Mouse (Mus musculus) spleen, adult 12 weeks (tissue): ENCODE measurements at regions not wholly inside any gene's neighbourhood (a gene's known extent, or its start where the extent isn't known, plus 50 kb on each side); places are given as distances from the start of the nearest gene placed in this dataset.

Source experiments
- DNase-seq: peaks from one replicate; pipeline ENCODE4 v3.0.0; 2022; ENCODE audit warnings: low spot score

DNA sequence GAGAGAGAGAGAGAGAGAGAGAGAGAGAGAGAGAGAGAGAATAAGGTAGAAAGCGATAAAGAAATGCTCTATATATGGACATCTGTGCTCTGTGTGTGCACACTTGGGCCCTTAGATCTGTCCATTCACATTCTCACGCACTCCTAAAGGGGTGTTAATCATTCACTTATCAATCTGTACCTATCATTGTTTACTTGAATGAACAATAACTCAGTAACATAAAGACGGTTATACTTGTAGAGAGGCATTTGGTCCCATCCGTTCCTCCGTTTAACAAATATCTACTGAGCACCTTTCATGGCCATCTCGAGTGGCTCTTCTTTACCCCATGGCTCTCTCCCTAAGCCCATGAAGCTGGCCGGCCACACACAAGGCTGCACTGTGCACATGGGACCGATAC lies 114.3 kb upstream of the Cpm start:
- DNase-seq: no peak

DNA sequence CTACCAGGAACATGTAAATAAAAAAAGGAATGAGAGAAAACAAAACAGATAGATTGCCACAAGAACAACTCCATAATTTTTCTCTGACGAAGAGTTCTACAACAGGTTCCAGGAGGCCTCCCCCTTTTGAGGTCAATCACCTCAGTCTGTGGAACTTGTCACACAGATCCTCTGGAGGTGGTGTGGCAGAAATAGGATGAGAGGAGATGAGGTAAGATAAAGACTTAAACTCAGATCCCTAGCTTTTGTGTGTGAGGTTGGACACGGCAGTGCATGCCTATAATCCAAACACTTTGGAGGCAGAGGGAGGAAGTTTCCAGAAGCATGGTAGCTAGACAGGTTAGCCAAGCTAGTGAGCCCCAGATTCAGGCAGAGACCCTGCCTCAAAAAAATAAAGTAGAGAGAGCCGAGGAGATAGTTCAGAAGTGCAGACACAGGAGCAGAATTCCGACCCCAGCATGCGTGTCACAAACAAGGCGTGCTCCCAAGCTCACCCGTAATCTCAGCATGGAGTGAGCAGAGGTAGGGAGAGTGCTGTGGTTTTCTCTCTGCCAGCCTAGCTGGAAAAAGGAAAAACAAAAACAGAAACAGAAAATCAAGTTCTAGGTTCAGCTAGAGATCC lies 115.3 kb upstream of the Cpm start:
- no peak for DNase-seq

DNA sequence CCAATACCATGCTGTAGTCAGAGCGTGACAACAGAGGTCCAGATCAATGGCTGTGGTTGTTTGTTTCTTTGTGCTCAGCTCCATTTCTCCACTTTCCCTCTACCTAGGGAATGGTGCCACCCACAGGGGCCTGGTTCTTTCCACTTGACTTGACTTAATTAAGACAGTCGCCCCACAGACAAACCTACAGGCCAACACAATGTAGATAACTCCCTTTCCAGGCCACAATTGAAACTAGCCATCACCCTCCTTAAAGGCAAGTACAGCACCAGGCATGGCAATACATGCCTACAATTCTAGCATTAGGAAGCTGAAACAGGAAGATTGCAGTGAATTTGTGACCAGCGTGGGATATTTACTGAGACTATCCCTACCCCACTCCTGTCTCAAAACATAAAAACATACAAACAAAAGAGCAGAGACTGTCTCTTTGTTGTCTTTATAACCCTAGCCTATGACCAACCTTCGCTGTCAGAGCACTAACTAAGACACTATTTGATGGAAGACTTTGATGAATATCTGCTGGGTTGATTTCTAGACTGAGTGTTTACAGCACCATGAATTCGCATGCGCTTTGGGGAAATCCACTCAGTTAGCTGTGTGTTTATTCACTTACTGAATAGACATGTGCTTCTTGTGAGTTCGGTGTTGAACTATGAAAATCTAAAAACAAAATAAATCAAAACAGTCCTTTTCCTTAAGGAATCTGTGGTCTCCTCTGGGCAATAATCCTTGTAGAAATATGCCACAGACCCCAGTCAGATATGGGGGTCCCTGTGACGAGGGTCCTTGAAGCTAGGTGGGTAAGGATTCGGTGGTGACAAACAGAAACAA lies 116.7 kb upstream of the Cpm start:
- DNase-seq: no peak

DNA sequence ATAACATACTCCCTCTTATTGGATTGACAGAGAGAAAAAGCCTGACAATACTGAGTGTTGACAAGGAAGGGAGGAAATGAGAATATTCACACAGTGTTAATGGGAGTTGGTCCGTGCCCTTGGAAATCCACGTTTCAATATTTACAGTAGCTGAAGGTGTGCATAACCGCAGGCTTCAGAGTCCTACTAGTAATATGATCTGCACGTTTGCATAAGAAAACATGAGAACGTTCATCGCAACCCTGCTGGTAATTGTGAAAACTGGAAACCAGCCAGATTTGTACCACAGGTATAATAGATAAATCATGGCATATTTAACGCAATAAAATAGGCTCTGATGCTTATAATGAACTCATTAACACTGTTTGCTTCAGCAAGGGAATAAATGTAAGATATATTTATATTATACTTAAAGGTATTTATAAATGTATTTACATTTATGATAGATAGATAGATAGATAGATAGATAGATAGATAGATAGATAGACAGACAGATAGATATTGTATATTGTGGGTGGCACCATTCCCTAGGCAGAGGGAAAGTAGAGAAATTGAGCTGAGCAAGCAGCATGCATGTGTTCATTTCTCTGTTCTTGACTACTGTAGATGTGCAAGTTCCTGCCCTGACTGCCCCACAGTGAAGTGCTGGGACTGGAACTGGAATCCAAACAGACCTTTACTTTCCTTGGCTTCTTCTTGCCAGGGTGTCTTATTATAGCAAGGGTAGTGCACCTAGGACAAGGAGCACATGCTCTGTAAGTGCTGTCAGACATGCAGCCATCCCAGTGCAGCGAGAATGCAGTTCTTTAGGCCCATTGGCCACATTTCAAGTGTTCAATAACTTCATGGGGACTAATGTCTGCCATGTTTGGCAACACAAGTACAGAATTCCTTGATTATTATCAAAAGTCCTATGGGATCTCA lies 117.6 kb upstream of the Cpm start:
- DNase-seq: no peak

DNA sequence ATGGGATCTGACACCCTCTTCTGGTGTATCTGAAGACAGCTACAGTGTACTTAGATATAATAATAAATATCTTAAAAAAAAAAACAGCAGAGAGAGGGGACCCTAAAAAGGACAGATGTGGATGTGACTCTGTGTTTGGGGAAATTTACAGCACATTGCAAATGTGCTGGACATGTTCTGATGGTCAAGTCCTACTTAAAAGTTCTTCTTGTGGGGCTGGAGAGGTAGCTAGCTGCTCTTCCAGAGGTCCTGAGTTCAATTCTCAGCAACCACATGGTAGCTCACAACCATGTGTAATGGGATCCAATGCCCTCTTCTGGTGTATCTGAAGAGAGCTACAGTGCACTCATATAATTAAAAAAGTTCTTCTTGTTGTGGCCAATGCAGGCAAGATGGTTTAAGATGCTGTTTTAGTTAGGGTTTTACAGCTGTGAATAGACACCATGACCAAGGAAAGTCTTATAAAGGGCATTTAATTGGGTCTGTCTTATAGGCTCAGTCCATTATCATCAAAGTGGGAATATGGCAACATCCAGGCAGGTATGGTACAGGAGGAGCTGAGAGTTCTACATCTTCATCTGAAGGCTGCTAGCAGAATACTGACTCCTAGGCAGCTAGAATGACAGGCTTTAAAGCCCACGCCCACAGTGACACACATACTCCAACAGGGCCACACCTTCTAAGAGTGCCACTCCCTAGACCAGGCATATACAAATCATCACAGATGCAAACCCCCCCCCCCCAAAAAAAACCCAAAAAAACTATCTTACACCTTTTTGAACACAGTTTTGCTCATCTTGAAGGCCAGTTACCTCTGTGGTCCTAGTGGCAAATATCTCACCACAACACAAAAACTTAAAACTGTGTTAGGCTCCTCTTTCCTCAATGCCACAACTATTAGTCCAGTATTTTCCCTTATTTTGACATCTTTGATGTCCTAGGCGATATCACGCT lies 118.5 kb upstream of the Cpm start:
- no peak for DNase-seq

DNA sequence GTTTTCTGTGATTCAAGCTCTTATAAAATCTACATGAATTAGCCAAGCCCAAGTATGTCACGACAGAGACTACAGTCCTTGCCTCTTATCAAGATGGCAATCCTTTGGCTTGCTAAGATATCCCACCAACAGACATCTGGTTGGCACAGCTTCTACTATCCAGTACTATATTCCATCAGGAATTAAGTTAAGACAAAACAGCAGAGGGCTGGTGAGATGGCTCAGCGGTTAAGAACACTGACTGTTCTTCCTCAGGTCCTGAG lies 119.1 kb upstream of the Cpm start:
- DNase-seq: no peak

DNA sequence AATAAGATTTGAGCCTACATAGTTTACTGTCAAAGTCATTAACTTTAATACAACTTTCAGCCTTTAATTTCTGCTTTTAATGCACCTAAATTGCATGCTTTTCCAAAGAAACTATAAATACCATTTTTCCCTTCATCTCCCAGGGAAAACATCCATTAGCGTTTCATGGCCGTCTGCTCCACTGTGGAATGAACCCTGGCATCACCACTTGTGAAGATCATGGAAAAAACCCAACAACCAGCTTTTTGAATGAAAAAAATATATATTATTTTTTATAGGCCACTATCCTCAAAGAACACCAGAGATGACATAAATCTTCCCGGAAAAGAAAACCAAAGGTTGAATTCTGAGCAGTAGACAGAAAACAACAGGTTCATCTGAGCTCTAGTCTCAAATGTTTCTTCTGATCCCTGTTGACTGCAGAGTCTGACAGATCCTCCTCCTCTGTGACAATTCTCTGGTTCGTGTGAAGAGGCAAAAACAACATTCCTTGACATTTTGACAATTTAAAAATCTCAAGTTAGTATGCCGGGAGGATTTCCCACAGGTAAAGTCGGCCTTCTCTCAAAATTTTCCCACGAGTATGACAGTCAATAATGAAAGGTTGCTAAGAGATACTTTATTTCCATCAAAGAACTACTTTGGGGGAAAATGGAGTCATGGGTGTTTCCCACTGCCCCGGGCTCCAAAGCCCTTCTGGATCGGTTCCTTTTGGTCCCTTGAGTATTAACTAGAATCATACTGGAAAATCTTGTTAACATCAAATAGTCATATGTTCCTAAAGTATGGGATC lies 119.7 kb upstream of the Cpm start:
- DNase-seq: no peak

DNA sequence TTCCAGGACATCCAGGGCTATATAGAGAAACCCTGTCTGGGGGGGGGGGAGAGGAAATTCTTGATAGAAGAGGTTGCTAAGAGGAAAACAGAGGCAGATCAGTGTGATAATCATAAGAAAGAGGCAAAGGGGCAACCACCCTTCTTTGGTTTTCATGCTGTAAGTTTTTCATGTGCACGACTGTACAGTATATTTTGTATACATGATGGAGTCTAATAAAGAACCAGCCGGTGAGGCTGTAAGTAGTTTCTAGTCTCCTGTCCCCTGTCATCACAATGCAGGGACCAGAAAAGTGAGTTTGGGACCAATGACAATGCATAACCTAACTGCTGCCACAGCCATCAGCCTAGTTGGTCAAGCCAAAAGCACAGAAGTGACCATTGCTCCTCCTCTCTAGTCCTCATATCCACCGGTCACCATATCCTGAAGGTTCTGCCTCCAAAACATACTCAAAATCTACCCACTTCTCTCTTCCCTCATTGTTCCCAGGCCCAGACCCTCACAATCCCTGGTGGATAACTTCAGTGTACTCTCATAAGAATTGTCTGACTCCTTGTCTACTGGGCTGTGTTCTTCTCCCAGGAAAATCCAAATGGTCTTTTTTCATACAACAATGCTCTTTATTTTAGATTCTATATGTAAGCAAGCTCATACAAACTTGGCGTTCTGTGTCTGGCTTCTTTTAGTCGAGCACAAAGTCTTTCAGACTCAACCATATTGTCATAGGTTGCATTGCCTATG lies 122.9 kb upstream of the Cpm start:
- no peak for DNase-seq

DNA sequence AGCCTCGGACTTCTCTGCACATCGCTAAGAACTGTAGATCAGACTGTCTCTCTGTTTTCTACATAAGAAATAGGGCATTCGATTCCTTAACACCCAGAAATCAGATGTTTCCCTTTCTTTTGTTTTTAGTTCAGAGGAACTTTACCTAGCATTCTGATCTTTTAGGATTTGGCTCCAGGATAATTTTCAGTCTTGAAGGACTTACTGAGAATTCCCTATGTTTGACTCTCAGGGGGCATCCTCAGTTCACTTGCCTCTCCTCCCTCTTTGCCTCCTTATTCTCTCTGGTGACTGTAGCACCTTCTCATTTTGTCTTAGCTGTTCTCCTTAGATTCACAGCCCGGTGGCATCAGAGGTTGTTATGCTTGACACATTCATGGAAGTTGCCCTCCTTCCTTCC lies 123.8 kb upstream of the Cpm start:
- DNase-seq: no peak

DNA sequence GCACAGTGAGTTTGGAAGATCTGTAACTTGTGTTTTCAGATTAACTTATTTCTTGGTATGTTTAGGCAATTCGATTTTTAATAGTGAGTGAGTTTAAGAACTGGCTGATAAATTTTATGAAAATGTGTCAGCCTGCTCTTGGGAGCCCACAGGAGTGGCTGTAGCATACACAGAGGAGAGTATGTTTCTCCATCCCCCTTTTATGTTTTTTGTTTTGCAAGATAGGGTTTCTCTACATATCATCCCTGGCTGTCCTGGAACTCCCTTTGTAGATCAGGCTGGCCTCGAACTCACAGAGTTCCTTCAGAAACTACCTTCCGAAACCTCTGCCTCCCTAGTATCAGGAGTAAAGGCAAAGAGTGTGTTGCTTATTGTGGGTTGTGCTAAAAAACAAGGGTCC lies 124.2 kb upstream of the Cpm start:
- DNase-seq: no peak

DNA sequence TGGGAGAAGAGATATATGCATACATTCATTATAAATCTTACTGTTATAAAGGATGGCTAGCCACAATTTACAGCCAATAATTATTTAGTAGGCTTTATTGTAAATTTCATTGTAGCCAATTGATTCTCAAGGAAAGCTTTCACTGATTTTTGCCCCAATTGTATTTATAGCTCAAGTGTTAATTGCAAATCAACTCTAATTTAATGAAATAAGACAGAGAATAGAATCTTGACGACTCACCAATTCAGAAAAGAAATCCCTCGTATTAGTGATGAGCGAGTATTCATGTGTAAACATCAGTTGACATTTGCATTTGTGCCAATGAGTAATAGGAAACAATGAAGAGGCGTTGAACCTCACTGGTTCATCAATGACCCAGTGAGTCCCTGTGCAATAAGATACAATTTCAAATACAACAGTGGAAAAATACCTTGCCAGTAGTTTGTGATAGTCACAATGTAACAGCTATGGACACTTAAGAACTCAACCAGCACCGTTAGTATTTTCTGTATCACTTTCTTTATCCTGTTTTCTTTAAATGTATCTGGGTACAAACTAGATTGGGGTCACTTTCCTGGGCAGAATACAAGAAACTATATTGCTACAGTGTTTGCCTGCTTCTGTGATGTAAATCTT lies 124.6 kb upstream of the Cpsf6 start:
- DNase-seq: no peak

DNA sequence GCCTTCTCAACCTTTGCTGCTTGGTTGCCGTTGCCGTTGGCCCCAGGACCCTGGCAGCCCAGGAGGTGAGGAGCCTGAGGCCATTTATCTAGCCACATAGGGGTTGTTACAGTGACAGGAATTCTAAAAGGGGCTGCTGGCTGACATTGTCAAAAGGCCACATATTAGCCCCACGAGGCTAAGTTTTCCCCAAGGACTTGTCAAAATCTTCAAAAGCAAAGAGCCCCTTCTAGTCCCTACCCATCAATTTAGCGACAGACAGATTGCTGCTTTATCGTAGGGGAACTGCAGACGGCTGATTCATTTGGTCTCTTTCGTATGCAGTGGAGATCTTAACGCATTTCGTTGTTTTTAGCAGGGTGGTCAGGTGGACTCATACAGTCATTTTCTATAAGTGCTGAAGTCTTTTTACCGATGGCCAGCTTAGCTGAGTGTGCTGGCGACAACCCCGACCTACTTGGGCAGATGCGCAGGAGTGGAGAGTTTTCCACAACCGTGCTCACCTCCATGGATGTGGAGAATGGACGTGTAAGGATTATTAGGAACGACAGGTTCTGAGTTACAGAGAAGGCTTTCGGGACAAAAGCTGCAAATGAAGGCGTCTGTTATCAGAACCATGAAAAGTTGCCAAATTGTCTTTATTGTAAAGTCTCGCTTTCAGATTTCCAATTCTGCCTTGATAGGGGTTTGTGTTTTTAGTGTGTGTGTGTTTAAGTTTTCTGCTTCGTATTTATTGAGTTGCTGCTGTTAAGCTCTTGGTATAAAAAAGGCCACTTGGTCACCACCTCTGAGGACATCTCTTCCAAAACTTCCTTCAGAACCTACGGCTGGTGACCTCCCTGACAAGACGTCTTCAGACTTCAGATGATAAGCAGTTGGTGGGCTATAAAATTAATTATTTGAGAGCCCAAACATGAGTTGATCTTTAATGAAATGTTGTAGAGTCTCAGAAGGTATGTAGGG lies 123.7 kb upstream of the Cpsf6 start:
- DNase-seq: no peak

DNA sequence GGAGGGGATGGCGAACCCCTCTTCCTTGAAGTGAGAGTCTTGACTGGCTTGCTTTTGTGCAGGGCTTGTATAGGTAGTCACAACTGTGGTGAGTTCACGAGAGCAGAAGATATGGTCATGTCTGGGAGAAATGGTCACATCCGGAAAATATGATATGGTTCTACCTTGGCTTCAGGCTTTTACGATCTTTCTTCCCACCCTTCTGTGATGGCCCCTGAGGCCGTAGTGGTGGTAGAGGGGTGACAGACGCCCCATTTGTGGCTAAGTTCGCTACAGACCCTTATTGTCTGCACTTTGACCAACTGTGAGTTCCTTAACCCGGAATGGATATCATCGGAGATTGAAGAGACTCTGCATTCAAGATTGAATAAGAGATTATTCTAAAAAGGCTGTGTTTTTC lies 122.9 kb upstream of the Cpsf6 start:
- DNase-seq: no peak

DNA sequence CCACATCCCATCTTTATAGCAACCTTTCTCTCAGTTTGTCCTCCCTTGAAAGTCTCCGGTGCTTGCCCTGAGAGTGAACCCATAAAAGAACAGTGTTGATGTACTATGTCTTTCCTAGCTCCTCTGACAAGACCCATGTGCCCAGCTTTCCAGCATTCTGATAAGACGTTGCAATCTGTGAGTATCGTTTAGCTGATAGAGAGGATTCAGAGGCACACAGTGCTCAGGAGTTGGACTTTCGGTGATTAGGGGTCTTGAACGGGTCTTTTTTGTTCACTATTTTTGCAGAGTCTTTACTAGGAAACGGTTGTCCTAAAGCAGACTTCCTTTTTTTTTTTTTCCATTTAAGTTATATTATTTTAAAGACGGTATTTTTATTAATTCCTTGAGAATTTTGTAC lies 122.3 kb upstream of the Cpsf6 start:
- no peak for DNase-seq

DNA sequence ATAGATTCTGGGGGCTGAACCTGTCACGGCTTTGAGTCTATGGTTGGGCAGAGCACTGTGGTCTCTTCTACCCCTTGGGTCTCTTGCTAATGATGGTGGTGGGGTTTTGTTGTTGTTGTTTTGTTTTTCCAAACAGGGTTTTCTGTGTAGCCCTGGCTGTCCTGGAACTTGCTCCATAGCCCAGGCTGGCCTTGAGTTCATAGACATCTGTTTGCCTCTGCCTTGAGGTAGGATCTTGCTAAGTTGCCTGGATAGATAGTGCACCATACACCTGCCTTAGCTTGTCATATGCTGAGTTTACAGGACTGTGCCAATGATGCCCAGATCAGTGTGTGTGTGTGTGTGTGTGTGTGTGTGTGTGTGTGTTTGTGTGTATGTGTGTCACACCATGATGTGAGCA lies 121.6 kb upstream of the Cpsf6 start:
- no peak for DNase-seq

DNA sequence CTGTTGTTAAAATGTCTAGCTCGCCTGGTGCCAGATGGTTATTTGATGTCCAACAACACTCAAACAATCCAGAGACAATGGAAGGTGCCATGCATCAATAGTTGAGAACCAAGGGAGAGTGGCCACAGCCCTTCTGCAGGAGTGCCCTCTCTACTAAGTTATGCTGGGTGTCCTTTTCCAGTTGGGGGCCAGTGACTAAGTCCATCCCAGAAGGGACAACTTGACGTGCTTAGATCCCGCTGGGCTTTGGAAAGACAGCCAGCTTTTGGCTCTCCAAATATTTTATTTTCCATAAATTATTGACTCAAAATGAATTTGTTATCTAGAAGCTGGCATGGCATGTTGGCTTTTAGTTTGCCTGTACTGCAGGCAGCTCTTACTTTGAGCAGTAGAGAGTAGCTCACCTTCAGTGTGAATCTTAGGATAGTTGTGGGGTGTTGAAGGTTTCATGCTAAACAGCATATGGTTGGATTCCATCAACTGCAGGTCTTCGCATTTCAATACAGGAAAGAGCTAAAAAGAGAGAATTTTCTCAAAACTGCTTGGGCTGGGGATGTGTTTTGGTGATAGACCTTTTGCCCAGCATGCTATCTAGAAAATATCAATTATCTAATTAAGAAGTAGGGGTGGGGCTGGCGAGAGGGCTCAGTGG lies 120.8 kb upstream of the Cpsf6 start:
- DNase-seq: no peak

DNA sequence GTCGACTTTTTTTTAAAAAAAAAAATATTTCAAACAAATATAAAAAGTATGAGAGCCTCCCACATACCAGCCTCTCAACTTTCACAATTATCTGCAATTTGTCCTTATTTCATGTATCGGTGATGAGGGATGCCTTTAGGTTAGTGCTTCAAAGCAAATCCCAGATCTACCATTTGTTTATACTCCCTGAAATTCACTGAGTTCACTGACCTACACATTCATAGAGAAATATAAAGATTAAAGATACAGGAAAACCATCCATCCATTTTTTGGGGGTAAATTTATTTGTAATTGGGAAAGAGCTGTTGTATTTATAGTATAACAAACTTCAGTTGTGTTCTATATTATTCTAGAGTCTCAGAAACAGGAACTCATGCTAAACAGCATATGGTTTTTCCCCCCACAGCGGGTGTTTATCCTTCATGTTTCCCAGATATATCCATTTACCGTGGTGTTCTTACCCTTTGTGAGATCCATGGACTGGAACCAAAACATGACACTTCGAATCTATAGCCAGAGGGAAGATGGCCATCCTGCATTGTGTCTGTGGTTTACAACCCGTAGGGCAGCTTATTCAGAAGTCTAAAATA lies 120.1 kb upstream of the Cpsf6 start:
- DNase-seq: no peak
